Mouse (Mus musculus): Measurements from ENCODE around the gene Fgfr2.

GRCm38 (mm10) chr7:132355767-132356166, 767.4 kb downstream of the Fgfr2 start:
- TF ChIP-seq CTCF (IDR thresholded peaks at IDR 0.05), result no peak
- no peak for TF ChIP-seq EP300 (IDR thresholded peaks at IDR 0.05)
